Mouse (Mus musculus) kidney, postnatal 36 days (tissue): ENCODE measurements around the gene Dapk2.

ENCODE experiments used
- DNase-seq, 2 experiments: peaks; one replicate each; pipeline ENCODE4 v3.0.0; 2021 to 2022; ENCODE audit warnings: mixed read lengths in 2 of 2

Dapk2 gene

GRCm38 (mm10) chr9:66157958-66158830, at the start of gene Dapk2:
Gene Dapk2 (plus strand): TSS chr9:66158223.
- peak; percentile 87 to 96 for DNase-seq

DNA sequence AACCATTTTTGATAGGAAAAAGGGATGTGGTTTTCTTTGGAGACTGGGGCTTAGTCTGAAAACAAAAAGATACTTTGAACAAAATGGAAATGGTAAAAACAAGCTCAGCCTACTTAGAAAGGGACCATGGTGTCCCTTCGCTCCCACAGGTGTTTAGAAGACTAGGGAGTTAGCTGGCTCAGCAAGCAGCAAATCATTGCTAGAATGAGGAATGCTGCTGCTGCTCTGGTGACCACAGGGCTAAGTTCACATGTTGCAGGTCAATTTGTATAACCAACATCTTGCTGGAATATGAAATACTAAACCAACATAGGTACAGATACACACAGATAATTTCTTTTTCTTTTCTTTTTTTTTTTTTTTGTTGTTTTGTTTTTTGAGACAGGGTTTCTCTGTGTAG, 48.4 kb upstream of the Dapk2 start:
- peak; percentile 58 to 69 for DNase-seq

- no peak for DNase-seq
These were observed 47.9 kb upstream of the Dapk2 start for GRCm38 (mm10) chr9:66110126-66110525.

DNA sequence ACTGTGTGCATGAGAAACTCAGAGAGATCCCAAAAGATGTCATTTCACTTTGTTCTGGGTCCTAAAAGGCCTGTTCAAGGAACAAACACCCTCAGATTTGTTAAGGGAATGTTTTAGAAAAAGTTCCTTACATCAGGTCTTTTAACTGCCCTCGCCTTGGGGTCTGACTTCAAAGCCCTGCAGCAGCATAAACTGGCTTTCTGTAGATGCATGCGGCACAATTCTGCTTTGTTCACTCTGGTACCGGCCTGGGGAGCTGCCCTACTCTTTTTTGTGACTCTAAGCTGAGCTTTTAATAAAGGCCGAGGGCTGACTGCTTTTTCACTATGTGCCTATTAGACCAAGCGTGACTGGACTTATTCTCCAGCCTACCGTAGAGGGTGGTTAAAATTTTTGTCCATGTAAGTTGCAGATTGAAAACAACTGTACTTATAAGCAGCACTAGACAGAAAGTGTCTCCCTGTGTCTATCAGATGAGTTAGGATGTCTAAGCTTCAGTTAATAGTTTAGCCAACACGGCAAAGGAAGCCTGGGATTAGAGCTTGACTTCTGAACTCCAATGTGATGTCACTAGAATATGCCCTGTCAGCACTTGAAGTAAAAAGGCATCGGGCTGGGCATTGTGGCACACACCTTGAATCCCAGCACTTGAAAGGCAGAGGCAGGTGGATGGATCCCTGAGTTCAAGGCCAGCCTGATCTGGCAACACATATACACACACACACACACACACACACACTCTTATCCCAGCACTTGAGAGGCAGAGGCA, 47.2 kb upstream of the Dapk2 start:
- peak; percentile 49 to 73 for DNase-seq

GRCm38 (mm10) chr9:66114341-66114740, 43.7 kb upstream of the Dapk2 start:
- no peak for DNase-seq

- peak; percentile 40 to 41 for DNase-seq
These were observed 41.1 kb upstream of the Dapk2 start for GRCm38 (mm10) chr9:66116890-66117289.

- no peak for DNase-seq
These were observed 38.5 kb upstream of the Dapk2 start for GRCm38 (mm10) chr9:66119498-66119897.

DNA sequence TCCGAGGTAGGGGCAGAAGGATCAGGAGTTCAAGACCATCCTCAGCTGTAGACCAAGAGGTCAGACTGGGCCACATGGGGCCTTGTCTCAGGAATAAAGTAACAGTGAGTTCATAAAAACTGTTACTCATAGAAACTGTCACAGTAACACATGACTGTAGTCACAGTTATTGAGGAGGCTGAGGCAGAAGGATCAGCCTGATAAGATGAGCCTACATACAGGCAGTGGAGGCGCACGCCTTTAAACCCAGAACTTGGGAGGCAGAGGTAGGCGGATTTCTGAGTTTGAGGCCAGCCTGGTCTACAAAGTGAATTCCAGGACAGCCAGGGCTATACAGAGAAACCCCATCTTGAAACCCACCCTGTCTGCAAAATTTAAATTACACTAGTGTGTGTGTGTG, 37.9 kb upstream of the Dapk2 start:
- DNase-seq = no peak

GRCm38 (mm10) chr9:66120945-66121344, 37.1 kb upstream of the Dapk2 start:
- no peak for DNase-seq

GRCm38 (mm10) chr9:66121421-66121820, 36.6 kb upstream of the Dapk2 start:
- DNase-seq = no peak

GRCm38 (mm10) chr9:66123648-66124047, 34.4 kb upstream of the Dapk2 start:
- no peak for DNase-seq

- peak in 1 of 2 experiments; percentile 44 for DNase-seq
These were observed 33.9 kb upstream of the Dapk2 start for GRCm38 (mm10) chr9:66124111-66124531.

DNA sequence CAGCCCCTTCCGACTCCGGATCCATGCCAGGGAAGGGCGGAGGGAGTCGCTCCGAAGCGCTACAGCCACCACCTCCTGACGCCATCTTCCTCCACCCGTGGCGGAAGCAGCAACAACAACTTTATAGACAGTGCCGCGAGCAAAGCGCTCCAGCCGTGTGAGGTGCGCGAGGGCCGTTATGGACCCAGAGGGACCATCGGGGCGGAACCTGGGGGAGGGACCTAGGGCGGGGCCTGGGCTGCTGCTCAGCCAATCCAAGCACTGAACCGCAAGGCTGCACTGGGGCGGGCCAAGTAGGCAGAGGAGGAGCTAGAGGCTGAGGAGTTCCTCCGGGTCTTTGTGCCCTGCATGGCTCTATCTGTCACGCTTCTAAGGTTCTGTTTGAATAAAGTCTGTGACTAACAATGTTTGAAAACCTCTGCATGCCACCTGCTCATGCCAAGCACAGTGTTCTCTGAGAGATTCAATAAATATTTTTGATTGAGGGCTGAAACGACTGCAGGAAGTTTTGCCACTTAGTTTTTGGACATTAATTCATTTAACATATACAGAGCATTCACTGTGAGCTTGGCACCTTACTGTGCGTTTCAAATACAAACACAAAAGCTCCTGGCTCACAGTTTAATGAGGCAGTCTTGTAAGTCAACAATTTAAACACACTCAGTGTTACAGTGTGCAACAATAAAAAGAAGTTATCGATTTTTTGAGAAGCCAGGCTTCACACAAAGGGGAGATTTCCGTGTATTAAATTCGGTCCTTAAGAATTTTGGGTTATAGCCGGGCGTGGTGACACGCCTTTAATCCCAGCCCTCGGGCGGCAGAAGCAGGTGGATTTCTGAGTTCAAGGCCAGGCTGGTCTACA, 33.1 kb upstream of the Dapk2 start:
- DNase-seq = peak; percentile 98 to 99

GRCm38 (mm10) chr9:66125543-66126455, 32.2 kb upstream of the Dapk2 start:
- no peak for DNase-seq

DNA sequence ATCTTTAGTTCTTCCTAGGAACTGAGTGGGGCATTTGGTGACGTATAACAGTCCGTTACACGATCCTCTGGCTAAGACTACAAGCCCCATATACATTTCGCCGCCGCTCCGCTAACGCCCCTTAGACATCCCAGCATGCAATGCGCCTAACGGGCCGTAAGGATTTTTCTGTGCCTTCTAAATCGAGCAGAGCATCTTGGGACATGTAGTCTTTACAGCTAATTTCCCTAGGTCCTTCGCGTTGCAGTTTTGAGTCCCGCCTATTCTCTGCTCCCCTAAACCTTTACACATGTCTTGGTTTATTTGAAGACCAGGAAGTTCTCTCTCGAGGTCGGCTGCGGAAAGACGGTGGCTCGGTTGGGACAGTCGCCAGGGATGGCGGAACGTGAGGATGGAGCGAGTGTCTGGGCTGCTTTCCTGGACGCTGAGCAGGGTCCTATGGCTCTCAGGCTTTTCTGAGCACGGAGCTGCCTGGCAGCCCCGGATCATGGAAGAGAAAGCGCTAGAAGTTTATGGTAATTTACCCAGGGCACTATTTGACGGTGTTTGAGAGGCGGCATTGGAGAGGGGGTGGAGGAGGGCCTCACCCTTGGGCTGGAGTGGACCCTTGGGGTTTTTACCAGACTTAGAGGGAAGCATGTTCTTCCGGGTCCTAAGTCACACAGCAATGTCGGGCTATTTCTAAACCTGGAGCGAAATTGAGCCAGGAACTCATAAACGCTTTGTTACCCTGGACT, 31.4 kb upstream of the Dapk2 start, which contains the start of the genes Snx1 and Ciao2a:
TSS of gene Snx1 (minus strand) at position 132 of the 737 bp plus-strand sequence.
TSS of gene Ciao2a (plus strand) at position 156 of the 737 bp plus-strand sequence.
- peak; percentile 96 to 97 for DNase-seq

- no peak for DNase-seq
These were observed 30.9 kb upstream of the Dapk2 start for GRCm38 (mm10) chr9:66127193-66127546.

DNA sequence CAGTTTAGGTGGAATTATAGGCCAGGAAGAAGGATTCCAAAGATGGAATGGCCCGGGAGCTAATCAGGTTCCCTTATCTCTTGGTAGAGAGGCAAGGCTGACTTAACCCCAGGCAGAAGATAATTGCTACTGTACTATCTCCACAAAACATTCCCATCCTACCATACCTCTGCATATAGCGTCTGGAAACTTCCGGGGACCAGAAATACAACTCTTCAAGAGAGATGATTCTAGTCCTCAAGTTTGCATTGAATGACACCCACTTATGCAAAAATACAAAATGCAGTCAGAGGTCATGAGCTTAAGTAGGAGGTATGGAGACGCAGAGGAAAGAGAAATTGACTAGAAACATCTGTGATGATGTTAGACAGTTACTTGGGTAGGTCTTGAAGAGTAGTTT, 30.1 kb upstream of the Dapk2 start:
- no peak for DNase-seq

DNA sequence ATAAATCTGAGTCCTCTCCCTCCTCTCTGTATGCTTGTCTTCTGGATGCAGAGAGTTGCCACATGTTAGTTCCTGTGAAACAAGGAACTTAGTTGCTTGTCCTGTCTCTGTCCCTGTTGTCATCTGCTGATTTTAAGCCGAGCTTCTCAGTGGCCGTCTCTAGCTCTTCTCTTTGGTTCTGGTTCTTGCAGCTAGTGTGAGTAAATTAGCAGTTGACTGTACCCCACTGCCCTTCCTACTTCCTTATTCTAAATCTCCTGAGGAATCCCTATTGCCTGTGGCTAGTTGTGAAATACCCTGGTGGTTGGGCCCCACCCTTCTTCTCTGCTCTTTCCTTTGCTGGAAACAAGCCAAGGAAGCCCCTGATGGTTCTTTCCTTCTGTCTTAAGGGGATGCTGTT, 26.6 kb upstream of the Dapk2 start:
- no peak for DNase-seq

DNA sequence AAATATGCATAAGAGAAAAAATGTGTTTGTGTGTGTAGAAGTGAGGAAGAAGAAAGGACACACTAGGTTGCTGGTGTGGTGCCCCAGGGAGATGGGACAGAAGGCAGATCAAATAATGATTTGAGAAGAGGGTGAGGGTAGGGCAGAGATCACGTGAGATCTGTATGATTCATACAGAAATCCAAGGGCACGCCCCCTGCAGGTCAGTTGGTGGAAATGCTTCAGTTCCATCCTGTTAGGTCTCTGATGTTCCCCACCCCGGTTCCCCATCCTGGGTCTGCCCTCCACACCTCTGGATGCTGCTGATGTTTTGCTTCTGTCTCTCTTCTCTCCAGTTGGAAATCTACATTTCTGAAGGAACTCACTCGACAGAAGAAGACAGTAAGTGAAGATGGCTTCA, 22.1 kb upstream of the Dapk2 start:
- peak in 1 of 2 experiments; percentile 54 for DNase-seq

GRCm38 (mm10) chr9:66138193-66138592, 19.8 kb upstream of the Dapk2 start:
- no peak for DNase-seq

- DNase-seq = no peak
These were observed 15.8 kb upstream of the Dapk2 start for GRCm38 (mm10) chr9:66142265-66142664.
